Mouse (Mus musculus) adipocyte (in vitro differentiated cells): ENCODE data around the gene Adra2b.

Experiments
- DNase-seq: peaks from one replicate; pipeline ENCODE4 v3.0.0-alpha.2; 2016; ENCODE audit warnings: low spot score

Adra2b gene

GRCm38 (mm10) chr2:127362459-127363281 lies at the start of gene Adra2b:
Gene Adra2b, plus strand, starts transcription at chr2:127363208.
- DNase-seq: peak; percentile 50

GRCm38 (mm10) chr2:127313878-127314277 lies 49.1 kb upstream of the Adra2b start:
- DNase-seq: no peak

GRCm38 (mm10) chr2:127314467-127315154 lies 48.4 kb upstream of the Adra2b start:
- no peak for DNase-seq

- no peak for DNase-seq
Observed at GRCm38 (mm10) chr2:127315155-127315470, 47.9 kb upstream of the Adra2b start.

- no peak for DNase-seq
Observed at GRCm38 (mm10) chr2:127316431-127316830, 46.6 kb upstream of the Adra2b start.

GRCm38 (mm10) chr2:127318136-127318535 lies 44.9 kb upstream of the Adra2b start:
- no peak for DNase-seq

- no peak for DNase-seq
Observed at GRCm38 (mm10) chr2:127319071-127319470, 43.9 kb upstream of the Adra2b start.

- no peak for DNase-seq
Observed at GRCm38 (mm10) chr2:127322671-127323285, 40.2 kb upstream of the Adra2b start.

GRCm38 (mm10) chr2:127323667-127324066 lies 39.3 kb upstream of the Adra2b start:
- DNase-seq: no peak

- no peak for DNase-seq
Observed at GRCm38 (mm10) chr2:127324456-127324855, 38.6 kb upstream of the Adra2b start.

- DNase-seq: no peak
Observed at GRCm38 (mm10) chr2:127328090-127328851, 34.7 kb upstream of the Adra2b start.

- no peak for DNase-seq
Observed at GRCm38 (mm10) chr2:127332807-127333570, 30.0 kb upstream of the Adra2b start.

- DNase-seq: no peak
Observed at GRCm38 (mm10) chr2:127333945-127334603, 28.9 kb upstream of the Adra2b start.

GRCm38 (mm10) chr2:127335078-127335541 lies 27.9 kb upstream of the Adra2b start:
- DNase-seq: no peak

- DNase-seq: no peak
Observed at GRCm38 (mm10) chr2:127335767-127336496, 27.1 kb upstream of the Adra2b start, which contains the start of gene Dusp2. Gene Dusp2, plus strand, starts transcription at chr2:127336159.

GRCm38 (mm10) chr2:127336497-127336832 lies 26.5 kb upstream of the Adra2b start:
- DNase-seq: no peak

GRCm38 (mm10) chr2:127336885-127337284 lies 26.1 kb upstream of the Adra2b start:
- no peak for DNase-seq

- DNase-seq: no peak
Observed at GRCm38 (mm10) chr2:127337531-127337930, 25.5 kb upstream of the Adra2b start.

GRCm38 (mm10) chr2:127338012-127338411 lies 25.0 kb upstream of the Adra2b start:
- DNase-seq: no peak

GRCm38 (mm10) chr2:127338416-127338815 lies 24.6 kb upstream of the Adra2b start, which contains the start of gene Astl:
Gene Astl, plus strand, starts transcription at chr2:127338639.
- no peak for DNase-seq
